Mouse (Mus musculus) gastrocnemius, postnatal 36 days (tissue): ENCODE results near the gene Hspb11. TPM values are rescaled to one million over a fixed set of nuclear protein-coding genes. Genes with fewer than 3 reads are reported as not detected.

Experiments
- DNase-seq, 2 experiments: peaks; one replicate each; pipeline ENCODE4 v3.0.0; 2022
- intact Hi-C: fragments of 180-260 bp; cut with DNase I; formaldehyde crosslinking; loops from one replicate; pipeline ENCODE4 v1.15.1; 2025
- total RNA-seq, 2 experiments: library from RNA; stranded (reverse); gene quantifications; 2 replicates each; pipeline ENCODE4 v1.2.3; 2021

Hspb11 gene
- total RNA-seq, 2 experiments from 2014 or later, result 10.4 to 10.6 TPM

DNA sequence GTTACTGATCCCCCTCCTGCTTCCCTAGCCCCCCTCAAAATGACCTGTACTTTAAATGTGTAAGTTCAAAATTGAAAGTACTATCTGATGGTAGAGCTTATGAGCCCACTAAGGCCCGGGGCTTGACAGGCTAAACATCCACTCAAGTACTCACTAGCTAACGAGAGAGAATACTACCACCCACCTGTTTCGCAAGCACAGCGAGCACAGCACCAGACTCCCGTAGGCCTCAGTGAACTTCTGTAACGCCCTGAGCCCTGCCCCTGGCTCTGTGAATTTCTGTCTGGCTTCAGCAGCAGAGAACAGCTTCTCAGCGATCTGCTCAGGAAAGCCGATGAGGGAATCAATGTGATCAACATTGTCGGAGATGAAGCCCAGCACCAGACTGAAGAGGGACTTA is 6.3 kb upstream of the Hspb11 start:
- DNase-seq, result no peak
- intact Hi-C loops, result no loop called here

DNA sequence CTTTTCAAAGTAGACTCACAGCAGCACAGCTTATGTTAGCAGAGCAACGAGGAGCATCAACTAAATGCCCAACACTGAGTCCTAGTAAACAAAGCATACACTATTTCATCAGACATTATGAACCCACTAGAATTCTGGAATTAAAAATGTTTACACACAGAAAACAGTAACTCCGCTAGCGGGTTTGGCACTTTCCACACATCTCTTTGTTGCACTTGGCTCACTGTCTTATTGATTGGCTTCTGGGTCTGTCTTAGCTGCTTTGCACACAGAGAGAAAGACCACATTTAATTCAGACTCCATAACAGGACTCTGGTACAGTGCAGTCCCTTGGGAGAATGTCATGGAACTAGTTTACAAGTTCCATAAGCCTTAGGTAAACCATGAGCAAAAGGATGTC is 5.3 kb upstream of the Hspb11 start:
- intact Hi-C loops, result no loop called here
- DNase-seq, result no peak

GRCm38 (mm10) chr4:107249471-107249870 is 3.9 kb upstream of the Hspb11 start:
- no peak for DNase-seq
- intact Hi-C loops, result no loop called here

DNA sequence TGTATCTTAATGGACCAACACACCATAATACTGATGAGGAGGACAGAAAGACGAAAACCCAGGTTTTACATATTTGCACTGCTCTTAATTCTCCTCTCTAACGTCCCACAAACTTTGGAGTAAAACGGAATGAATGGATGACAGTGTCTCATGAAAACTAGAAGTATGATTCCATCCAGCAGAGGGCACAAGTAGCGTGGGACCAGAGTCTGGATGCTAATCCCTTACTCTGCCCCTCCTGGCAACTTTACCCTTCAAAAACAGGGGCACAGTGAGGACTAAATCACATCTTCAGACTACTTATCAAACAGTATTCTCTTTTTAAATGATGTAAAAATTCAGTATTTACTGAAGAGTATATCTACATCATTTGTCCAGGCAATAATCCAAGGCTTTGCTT is 2.9 kb upstream of the Hspb11 start:
- intact Hi-C loops, result loop anchor here (2.0 kb wide), 1 partner anchor 98 kb away; no protein-coding TSS in a partner anchor
- no peak for DNase-seq

GRCm38 (mm10) chr4:107252522-107252921 is 871 bp upstream of the Hspb11 start:
- no peak for DNase-seq
- intact Hi-C loops, result loop anchor here (2.0 kb wide), 1 partner anchor 62 kb away; the partner anchor contains the start of gene Yipf1

- no peak for DNase-seq
- intact Hi-C loops, result no loop called here
Measured at GRCm38 (mm10) chr4:107254414-107254813, 1.0 kb downstream of the Hspb11 start.

- intact Hi-C loops, result no loop called here
- DNase-seq, result no peak
Measured at GRCm38 (mm10) chr4:107260001-107260400, 6.6 kb downstream of the Hspb11 start.

- intact Hi-C loops, result no loop called here
- DNase-seq, result no peak
Measured at GRCm38 (mm10) chr4:107273683-107274082, 20.3 kb downstream of the Hspb11 start.

DNA sequence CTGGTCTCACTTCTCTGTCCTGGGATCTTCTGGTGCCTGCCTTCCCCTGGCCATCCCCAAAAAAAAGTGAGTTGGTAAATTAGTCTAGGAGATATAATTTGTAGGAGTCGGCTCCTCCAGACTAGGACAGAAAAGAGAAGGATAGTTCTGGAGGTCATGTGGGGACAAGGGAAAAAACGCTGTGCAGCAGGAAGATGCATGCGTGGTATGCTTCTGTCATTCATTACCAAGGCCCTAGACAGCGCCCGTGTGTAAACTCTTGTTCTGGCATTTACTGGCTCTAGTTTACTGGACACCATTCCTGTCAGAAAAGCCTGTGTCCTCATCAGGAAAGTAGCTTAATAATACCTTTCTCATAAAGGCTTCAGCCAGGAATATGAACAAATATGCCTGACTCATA is 21.1 kb downstream of the Hspb11 start:
- intact Hi-C loops, result no loop called here
- no peak for DNase-seq

GRCm38 (mm10) chr4:107278188-107278707 is 24.9 kb downstream of the Hspb11 start:
- DNase-seq, result no peak
- intact Hi-C loops, result no loop called here

GRCm38 (mm10) chr4:107280843-107281475 is 27.6 kb downstream of the Hspb11 start:
- DNase-seq, result no peak
- intact Hi-C loops, result no loop called here

GRCm38 (mm10) chr4:107285446-107286200 is 32.2 kb downstream of the Hspb11 start:
- intact Hi-C loops, result no loop called here
- DNase-seq, result no peak

DNA sequence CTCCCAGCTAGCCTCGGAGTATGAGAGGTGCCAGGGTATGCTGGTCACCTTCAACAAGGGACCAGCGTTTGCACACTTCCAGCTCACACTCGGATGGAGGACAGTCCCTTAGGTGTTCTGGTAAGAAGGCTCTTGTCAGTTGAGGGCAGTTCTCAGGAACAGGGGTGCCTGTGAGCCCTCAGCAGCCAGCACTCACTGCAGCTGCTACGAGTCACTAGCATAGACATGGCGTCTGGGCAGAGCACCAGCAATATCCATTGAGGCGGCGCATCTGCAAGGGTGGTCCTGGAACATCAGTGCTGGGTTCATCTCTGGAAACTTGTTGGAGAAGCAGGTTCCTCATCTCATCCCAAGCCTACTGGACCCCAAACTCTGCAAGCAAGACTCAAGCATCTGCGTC is 33.0 kb downstream of the Hspb11 start:
- DNase-seq, result no peak
- intact Hi-C loops, result no loop called here

DNA sequence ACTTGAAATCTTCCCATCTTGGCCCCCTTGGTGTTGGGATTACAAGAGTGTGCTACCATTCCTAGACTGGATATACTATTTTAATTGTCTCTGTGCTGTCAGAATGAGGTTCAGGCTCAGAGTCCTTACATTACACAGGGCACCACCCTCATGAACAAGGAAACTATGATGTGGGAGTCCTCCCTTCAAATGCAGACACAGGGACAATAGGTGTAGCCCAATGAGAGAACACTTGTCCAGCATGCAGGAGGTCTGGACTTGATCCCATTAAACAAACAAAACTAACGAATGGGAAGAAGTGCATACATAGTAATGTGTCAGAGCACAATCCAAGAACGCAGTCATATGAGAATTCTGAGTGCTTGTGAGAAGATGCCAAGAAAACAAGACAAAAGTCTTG is 34.1 kb downstream of the Hspb11 start:
- no peak for DNase-seq
- intact Hi-C loops, result no loop called here

DNA sequence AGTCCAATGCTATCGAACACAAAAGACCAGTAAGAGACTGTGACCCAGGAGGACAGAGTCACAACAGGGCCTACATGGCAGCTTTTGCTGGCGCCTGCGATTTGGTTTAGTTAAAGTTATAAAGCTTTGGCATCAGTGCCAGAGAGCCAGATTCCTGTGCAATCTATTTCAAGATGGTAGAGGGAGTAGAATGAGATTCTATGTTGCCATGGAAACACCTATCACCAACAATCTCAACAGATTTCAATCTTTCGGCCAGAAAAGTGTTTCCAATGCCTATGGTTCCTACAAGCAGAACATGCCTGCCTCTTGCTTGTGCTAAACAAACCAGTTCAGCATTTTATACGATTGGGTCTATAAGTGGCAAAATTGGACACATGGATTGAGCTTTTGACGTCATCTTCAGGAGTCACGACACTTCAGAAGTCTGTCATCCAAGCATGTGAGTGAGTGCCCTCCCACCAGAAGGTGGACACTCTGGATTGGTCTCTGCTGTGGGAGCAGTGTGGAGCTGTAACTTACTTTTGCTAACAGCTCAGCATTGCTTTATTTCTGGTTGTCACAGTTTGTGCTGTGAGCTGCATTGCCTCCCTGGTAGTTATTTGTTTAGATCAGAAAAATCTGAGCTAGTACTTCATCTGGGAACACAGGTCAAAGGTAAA is 38.3 kb downstream of the Hspb11 start:
- DNase-seq, result no peak
- intact Hi-C loops, result no loop called here

- no peak for DNase-seq
- intact Hi-C loops, result no loop called here
Measured at GRCm38 (mm10) chr4:107292273-107292662, 38.9 kb downstream of the Hspb11 start.

DNA sequence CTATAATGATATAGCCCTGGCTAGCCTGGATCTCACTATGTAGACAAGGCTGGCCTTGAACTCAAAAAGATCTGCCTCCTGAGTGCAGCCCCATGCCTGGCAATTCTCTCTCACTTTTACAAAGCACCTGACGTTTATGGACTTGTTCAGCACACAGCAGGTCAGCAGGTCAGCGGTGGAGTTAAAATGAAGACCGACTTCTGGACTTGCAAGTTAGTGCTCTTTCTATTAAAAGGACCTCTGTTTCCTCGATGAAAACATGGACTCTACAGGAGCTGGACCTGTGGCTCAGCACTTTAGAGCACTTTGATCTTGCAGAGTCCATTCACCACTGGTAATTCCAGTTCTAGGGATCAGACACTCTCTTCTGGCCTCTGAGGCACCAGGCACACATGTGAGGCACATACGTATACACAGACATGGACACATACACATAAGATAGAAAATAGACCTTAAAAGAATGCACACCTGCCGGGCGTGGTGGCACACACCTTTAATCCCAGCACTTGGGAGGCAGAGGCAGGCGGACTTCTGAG is 44.7 kb downstream of the Hspb11 start:
- no peak for DNase-seq
- intact Hi-C loops, result no loop called here

DNA sequence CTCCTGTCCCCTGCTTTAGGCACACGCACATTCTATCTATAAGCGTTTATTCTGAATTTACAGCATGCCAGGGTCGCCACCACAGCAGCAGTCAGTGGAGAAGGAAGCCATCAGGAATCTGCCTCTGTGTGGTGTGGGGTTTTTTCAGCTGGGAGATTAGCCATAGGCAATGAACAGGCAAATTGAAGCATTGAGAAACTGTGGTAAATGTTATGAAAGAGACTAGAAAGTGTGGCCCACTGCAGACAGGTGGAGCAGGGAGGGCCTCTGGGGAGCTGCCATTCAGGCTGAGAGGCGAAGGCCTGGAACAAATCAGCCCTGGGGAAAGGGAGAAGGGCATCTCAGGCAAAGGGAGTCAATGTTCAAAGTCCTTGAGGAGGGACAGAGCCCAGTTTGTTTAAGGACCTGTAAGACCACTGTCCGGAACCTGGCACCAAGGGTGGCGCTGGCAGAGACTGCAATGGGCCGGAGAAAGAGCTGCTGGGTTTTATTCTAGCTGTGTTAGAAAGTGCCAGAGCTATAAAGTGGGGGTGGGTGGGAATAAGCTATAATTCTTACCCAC is 46.5 kb downstream of the Hspb11 start:
- DNase-seq, result no peak

GRCm38 (mm10) chr4:107300371-107300770 is 47.0 kb downstream of the Hspb11 start:
- no peak for DNase-seq
- intact Hi-C loops, result no loop called here

More for the DNA sequence above, 46.5 kb downstream of the Hspb11 start:
- intact Hi-C loops, result no loop called here

DNA sequence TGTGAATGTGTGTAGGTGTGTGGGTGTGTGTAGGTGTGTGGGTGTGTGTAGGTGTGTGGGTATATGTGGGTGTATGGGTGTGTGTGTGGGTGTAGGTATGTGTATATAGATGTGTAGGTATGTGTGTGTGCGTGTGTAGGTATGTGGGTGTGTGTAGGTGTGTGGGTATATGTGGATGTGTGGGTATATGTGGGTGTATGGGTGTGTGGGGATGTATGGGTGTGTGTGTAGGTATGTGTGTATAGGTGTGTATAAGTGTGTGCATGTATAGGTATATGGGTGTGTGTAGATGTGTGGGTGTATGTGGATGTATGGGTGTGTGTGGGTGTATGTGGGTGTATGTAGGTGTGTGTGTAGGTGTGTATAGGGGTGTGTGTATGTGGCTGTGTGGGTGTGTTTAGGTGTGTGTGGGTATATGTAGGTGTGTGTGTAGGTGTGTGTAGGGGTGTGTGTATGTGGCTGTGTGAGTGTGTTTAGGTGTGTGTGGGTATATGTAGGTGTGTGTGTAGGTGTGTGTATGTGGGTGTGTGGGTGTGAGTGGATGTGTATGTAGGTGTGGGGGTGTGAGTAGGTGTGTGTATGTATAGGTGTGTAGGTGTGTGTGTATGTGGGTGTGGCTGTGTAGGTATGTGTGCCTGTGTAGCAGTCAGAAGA is 47.6 kb downstream of the Hspb11 start:
- intact Hi-C loops, result no loop called here
- no peak for DNase-seq
